Mouse (Mus musculus) urinary bladder, postnatal 36 days (tissue): ENCODE data around the gene Habp4.

Experiments used
- DNase-seq, 2 experiments: peaks; one replicate each; pipeline ENCODE4 v3.0.0; 2022; ENCODE audit warnings: low spot score in 2 of 2, mixed read lengths in 1 of 2

Habp4 gene

DNA sequence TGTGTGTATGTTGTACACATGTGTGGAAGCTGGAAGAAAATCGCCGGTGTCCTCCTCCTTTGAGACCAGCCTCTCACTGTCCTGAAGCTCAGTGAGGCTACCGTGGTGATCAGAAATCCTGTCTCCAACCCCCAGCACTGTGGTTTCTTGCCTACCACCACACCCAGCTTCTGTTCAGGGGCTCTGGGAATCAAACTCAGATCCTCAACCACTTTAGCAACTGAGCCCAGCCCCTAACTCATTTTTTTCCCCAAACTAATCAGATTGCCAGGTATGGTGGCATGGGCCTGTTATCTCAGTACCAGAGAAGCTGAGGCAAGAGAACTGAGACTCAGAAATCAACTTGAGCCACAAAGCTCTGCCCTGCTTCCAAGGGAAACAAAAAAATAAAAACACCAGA is 74.2 kb downstream of the Habp4 start:
- DNase-seq = no peak
